Mouse (Mus musculus): Measurements from ENCODE around the gene Ralgapa1.

DNA sequence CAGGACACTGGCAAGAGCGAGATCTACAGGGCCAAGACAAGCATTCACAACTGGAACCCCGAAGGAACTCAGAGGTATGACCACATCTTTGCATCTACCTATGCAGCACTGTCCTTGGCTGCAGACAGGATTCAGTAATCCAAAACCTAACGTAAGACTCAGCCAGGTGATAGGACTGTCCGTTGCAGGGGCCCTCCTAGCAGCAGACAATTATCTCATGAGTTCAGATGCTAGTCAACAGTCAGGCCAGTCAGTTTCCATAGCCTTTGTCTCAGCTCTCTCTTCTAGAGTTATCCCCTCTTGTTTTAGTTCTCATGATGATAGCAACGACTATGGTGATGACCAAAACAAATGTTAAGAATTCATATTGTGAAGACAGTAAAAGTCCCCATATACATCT is 20.8 kb downstream of the Ralgapa1 start:
- TF ChIP-seq POLR2A (IDR thresholded peaks at IDR 0.05; ENCODE audit: insufficient read depth, low read depth, low read length) (no peak), CTCF (IDR thresholded peaks at IDR 0.05; ENCODE audit: insufficient read depth, low read depth, low read length) (no peak)

All from olfactory bulb, adult 2 months (tissue).